Mouse (Mus musculus) fat pad, adult 2 months (tissue): ENCODE results near the gene Kdf1.

Source experiments
- DNase-seq: peaks from one replicate; pipeline ENCODE4 v3.0.0-alpha.2; 2011; ENCODE audit warnings: low read depth, low spot score; ENCODE audit errors: extremely low read depth

Kdf1 gene

DNA sequence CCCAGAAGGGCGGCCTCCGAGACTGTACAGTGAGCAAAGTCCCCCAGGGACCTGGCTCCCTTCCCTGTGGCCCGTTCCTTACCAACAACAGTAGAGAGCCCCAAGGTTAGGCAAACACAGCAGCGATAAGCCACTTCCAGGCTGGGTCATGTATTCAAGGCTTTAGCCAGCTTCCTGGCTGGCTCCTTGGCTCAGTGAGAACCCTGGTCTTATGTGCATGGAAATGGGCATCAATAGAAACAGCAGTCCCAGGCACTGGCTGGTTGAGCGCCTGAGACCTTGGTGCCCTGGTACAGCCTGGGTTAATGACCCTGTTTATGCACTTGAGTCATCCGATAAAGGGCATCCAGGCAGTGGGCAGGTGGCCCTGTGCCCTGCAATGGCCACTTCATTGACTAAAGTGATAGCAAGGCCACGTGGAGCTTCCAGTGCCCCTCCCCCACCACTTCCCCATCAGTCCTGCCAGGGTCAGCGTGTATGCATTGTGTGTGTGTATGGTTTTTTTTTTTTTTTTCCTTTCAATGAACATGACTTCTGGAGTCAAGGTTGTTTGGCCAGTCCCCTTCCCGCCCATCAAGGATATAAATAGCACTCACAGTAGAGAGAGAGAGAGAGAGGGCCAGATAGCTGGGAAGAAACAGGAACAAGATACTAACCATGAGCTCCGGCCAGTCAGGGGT, 34.1 kb downstream of the Kdf1 start, which contains the start of gene Nr0b2:
TSS of gene Nr0b2 (plus strand) at position 609 of the 680 bp plus-strand sequence.
- no peak for DNase-seq

DNA sequence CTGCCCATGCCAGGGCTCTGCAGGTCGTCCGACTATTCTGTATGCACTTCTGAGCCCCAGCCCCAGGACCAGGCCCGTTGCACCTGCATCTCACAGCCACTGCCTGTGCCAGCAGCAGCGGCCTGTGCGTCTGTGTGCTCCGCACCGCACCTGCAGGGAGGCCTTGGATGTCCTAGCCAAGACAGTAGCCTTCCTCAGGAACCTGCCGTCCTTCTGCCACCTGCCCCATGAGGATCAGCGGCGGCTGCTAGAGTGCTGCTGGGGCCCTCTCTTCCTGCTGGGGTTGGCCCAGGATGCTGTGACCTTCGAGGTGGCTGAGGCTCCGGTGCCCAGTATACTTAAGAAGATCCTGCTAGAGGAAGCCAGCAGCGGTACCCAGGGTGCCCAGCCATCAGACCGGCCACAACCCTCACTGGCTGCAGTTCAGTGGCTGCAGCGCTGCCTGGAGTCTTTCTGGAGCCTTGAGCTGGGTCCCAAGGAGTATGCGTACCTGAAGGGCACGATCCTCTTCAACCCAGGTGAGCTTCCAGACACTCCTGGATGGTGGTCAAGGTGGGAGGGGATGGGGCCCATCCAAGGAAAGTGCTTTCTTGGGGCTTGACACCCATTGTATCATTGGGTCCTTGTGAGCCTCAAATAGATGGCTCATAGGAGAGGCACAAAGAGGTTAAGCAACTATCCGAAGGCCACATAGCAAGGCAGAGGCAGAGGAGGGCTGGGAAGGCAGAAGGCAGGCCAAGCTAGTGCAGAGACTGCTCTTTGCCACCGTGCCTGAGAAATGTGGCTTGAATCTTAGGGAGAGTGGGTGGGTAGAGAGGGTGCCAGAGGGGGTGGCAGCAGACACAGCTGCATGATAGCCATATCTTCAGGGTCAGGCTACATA, 34.9 kb downstream of the Kdf1 start:
- DNase-seq, result no peak

DNA sequence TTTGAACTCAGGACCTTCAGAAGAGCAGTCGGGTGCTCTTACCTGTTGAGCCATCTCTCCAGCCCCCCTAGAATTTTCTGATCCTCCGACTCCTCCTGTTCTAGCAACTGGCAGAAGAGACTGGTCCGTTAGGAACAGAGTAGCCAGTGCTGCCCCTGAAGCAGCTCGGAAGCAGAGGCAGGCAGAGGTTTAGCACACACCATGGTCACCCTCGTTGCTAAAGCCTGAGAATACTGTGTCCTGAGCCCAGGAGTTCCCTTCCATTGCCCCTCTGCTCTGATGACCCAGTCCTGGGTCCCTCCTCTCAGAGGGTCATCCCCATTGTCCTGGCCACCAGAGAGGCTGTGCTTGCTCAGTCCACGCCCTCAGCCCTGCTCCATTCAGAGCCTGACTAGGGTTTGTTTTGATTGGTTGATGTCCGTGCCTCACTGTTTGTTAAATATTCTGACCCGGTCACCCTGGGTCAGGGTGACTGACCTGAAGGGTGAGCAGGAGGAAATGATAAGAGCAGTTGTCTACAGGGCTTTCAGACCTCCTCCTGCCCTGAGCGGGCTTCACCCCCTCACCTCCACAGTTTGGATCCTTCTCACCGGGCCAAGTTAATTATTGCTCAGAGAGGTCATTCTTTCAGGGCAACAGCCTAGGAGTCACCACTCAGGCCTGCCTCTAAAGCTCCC, 38.4 kb downstream of the Kdf1 start:
- DNase-seq, result no peak

DNA sequence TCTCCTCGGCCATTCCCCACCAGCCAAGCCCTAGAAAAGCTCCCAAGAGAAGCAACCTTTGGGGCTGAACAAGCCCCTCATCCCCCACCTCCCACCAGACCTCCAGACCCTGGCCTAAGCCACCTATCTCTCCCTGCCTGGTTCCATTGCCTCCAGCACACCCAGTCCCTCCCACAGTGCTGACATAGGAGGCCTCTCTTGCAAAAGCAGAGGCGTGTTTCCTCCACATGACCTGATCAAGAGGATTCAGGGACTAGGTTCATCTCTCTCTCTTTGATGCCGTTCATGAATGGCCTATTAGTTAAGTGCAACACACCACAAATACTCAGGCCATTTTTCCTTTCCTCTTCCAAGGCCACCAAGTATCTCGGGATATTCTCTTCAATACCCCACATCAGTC, 41.1 kb downstream of the Kdf1 start:
- no peak for DNase-seq

DNA sequence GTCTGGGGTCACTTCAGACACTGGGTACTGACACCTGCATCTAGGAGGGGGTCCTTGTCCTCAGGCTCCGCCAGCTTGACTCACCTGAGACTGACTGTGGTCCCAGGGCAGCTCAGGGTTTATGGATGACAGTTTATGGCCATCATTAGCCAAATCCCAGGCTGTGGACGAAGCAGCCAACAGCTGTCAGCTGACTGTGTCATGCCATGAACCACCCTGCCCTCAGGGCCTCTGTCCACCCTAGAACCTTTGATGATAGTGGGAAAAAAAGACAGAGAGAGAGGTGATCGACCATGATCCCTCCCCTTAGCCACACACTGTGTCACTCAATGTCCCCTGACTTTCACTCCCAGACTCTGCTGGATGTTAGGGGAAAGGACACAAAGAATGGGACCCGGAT, 42.9 kb downstream of the Kdf1 start:
- DNase-seq, result no peak

DNA sequence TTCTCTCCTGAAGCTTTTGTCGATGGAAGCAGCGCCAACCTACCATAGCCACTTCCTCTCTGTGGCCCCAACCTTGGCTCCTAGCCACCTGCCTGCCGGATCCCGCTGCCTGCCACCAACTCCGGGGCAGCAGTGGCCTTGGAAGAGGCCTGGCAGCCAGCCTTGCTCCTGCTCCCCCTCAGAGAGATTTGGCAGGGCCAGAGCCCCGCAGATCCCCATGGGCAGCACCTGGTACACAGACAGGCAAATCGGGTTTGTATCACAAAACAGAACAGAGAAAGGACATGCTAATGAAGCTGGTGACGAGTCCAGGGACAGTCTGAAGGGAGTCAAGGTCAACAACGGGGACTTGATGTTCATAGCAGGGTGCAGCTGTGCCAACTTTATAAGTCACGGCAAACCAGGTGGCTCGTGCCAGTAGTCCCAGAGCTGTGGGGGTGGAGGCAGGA, 44.4 kb downstream of the Kdf1 start:
- no peak for DNase-seq

DNA sequence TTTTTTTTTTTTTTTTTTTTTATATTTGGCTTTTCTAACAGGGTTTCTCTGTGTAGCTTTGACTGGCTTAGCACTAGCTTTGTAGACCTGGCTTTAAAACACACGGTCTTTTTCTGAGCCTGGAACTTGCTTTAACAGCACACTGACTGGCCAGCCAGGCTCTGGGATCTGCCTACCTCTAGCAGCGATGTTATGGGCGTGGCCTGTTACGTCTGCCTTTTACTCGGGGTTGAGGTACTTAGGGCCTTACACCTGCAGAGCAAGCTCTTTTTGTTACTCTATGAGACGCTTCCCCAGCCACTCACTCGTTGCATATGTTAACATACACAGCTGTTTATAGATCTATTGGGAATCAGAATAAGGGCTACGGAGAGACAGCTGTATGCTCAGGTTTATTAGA, 48.5 kb downstream of the Kdf1 start:
- DNase-seq, result no peak

DNA sequence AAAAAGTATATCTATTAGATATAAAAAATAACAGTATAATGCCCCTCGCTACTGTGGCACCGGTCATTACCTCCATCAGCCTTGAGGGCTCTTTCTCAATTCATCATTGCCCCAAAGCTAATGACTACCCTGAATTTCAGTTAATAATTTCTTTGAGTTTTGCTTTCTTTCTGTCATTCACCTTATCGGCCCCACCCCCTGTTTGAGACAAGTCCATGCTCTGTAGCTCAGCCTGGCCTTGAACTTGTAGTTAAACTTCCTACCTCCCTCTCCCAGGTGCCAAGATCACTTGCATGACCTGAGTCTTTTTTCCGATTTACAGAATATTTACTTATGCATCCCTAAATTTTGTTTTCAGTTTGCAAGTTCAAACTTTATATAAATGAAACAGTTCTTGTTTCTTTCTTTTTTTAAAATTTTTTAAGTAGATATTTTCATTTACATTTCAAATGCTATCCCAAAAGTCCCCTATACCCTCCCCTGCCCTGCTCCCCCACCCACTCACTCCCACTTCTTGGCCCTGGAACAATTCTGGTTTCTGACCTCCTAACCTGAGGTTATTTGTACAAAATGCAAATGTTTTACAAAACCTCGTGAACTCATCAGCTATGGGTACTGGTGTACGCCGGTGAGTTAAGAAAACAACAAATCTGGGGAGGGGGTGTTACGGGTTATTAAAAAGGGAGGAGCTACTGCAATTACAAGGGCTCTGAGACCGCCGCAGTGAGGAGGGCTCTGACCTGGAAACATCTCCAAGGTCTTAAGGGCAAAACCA, 50.7 kb downstream of the Kdf1 start:
- DNase-seq, result no peak

DNA sequence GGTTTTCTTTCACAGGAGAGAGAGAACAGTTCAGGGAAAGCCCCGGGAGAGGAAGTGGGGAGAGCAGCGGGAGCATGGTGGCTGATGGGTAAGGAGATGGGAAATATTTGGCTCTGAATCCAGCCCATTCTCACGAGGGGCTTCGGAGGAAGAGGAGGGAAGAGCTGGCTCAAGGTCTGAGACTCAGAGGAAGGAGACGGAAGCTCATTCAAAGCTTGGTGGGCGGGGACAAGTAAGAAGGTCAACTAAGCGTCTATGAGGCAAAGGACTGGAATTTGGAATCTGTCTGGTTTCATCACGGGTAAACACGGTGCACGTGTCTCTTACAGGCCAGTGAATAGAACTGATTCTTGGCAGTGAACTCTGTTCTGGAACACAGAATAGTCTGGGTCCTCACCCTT, 51.3 kb downstream of the Kdf1 start:
- DNase-seq, result no peak

DNA sequence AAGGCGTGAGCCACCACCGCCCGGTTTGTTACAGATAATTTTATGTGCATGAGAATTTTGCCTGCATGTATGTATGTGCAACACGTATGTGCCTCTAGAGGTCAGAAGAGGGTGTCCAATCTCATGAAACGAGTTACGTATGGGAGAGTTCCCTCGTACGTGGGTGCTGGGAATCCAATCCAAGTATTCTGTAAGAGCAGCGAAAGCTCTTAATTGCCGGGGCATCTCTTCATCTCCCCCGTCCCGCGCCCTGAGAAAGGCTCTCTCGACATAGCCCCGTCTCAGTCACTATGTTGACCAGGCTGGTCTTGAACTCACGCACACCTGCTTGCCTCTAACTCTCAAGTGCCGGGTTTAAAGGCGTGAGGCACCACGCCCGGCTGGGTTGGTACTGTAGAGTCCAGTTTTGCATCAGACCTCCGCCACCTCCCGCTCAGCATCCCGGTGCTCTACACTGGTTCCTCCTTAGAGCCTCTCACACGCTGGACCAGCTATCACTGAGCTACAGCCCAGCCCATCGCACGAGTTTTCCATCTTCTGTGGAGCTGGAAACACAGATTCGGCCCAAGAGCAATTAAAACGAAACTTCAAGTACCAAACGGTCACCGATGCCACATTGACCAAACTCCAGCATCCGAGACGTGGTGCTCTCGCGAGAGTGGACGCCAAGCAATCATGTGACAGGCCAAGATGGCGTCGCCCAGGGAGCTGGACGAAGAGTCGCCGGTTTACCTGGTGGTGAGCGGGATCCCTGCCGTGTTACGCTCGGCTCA, 55.5 kb downstream of the Kdf1 start, which contains the start of gene Gpatch3:
TSS of gene Gpatch3 (plus strand) at position 676 of the 773 bp plus-strand sequence.
- DNase-seq, result no peak

DNA sequence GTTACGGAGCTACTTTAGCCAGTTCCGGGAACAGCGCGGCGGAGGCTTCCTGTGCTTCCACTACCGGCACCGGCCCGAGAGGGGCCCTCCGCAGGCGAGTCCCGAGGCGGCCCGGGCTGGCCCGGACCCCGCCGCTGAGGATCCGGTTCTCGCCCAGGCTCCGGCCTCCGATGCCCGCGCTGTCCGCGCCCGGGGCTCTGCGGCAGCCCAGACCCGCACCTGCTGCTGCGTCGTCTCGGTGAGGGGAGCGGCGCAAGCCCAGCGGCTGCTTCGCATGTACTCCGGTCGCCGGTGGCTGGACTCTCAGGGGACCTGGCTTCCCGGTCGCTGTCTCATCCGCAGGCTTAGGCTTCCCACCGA, 56.1 kb downstream of the Kdf1 start:
- DNase-seq, result no peak

DNA sequence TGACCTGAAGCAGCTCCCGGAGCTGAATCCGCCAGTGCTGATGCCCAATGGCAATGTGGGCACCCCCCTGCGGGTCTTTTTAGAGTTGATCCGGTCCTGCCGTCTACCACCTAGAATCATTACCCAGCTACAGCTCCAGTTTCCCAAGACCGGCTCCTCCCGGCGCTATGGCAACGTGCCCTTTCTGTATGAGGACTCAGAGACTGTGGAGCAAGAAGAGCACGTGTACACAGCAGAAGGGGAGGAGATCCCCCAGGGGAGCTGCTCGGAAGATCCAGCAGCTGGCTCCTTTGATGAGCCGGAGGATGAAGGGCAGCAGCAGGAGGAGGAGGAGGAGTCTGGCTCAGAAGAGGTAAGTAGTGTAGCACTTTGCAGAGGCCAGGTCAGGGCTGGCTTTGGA, 59.2 kb downstream of the Kdf1 start:
- no peak for DNase-seq
